Comparison of ENCODE assay signal across 8 mouse cellular contexts in genomic region chr5:9056020-9056660, GRCm38 (mm10). TPM values are rescaled to one million over a fixed set of nuclear protein-coding genes. Genes with fewer than 3 reads are reported as not detected.
DNase-seq lines count a peak whose midpoint lies in the region; ATAC-seq and TF ChIP-seq lines count a peak whose summit lies in the region.

No protein-coding gene starts in this region.

- H3K9ac ChIP-seq in lung, postnatal 0 days (replicated peaks; ENCODE audit: low read depth): no peak overlapping the region

- H3K4me2 ChIP-seq in lung, postnatal 0 days (replicated peaks; ENCODE audit: low read depth, low read length): no peak overlapping the region

- peak; percentile 72 for ATAC-seq in CD4-positive, CD25-positive, alpha-beta regulatory T cell, adult 4 months
- ATAC-seq in activated CD4-positive, CD25-positive, alpha-beta regulatory T cell, adult 4 months: peak; percentile 57
- ATAC-seq in lung, postnatal 0 days: peak; percentile 40; the same call in 1 of the 2 replicates

- no peaks in the 10 kb centered on the region for H3K4me1 ChIP-seq in lung, postnatal 0 days (ENCODE audit: insufficient read depth, low read depth, low read length)

- TF ChIP-seq EP300 in lung, postnatal 0 days (IDR thresholded peaks at IDR 0.05): no peak

- no peak overlapping the region for H3K27ac ChIP-seq in lung, postnatal 0 days (ENCODE audit: low read length)

- no peaks in the 10 kb centered on the region for H3K36me3 ChIP-seq in lung, postnatal 0 days (ENCODE audit: insufficient read depth, low read length)

- no peaks in the 10 kb centered on the region for H3K9me3 ChIP-seq in lung, postnatal 0 days (ENCODE audit: low read length)

- TF ChIP-seq CTCF in lung, postnatal 0 days (IDR thresholded peaks at IDR 0.05): peak; percentile 88

- DNase-seq in embryo, embryonic 10.5 days (ENCODE audit: low spot score): peak; percentile 78
- DNase-seq in heart, postnatal 4 days: peak; percentile 76
- DNase-seq in layer of hippocampus, adult 18-20 months (ENCODE audit: low spot score in 2 of 2): peak; percentile 30 to 84
- DNase-seq in lung, postnatal 0 days (ENCODE audit: low spot score): peak; percentile 75
- peak; percentile 34 for DNase-seq in retina, postnatal 7 days (ENCODE audit: low read depth, low spot score)
- DNase-seq in urinary bladder, postnatal 36 days (ENCODE audit: low spot score in 2 of 2): peak; percentile 38 to 54

- H3K27me3 ChIP-seq in lung, postnatal 0 days (replicated peaks; ENCODE audit: insufficient read depth, low read length): no peaks in the 10 kb centered on the region

- no peak overlapping the region for H3K4me3 ChIP-seq in lung, postnatal 0 days (ENCODE audit: low read depth, low read length)

- 26% methylated on average over 3 of the region's 3 CpGs for WGBS in lung, postnatal 0 days

RNA-seq across cellular contexts. Expression of gene Tmem243, which starts 44.3 kb away (rescaled TPM):
- 10 to 100 TPM; 40.6 to 63.2 TPM for polyA plus RNA-seq in CD4-positive, CD25-positive, alpha-beta regulatory T cell, adult 4 months (2017; shearing (Covaris generic))
- 10 to 100 TPM; 34.2 to 45.0 TPM for polyA plus RNA-seq in activated CD4-positive, CD25-positive, alpha-beta regulatory T cell, adult 4 months (2017; shearing (Covaris generic))
- total RNA-seq in heart, postnatal 4 days (2021): 1 to 10 TPM; 6.7 to 7.1 TPM
- total RNA-seq in layer of hippocampus, adult 18-20 months (2021): 10 to 100 TPM in 1 of 2 experiments, 1 to 10 TPM in 1; 9.9 to 11.7 TPM
- polyA plus RNA-seq in lung, postnatal 0 days (2015; fragmentation: Nextera tagmentation; extraction: Ambion mirVana): 407 and 422 TPM in 2 replicates

RNA-seq across cellular contexts. Expression of gene Crot, which starts 59.0 kb away (rescaled TPM):
- polyA plus RNA-seq in CD4-positive, CD25-positive, alpha-beta regulatory T cell, adult 4 months (2017; shearing (Covaris generic)): 10 to 100 TPM; 69.6 to 70.4 TPM
- polyA plus RNA-seq in activated CD4-positive, CD25-positive, alpha-beta regulatory T cell, adult 4 months (2017; shearing (Covaris generic)): 10 to 100 TPM; 76.4 to 83.8 TPM
- total RNA-seq in heart, postnatal 4 days (2021): 10 to 100 TPM; 19.9 TPM
- 10 to 100 TPM; 24.1 to 26.5 TPM for total RNA-seq in layer of hippocampus, adult 18-20 months (2021)
- polyA plus RNA-seq in lung, postnatal 0 days (2015; fragmentation: Nextera tagmentation; extraction: Ambion mirVana): 26.3 and 29.5 TPM in 2 replicates
